Mouse (Mus musculus): ENCODE results near the gene Capns1. TPM values are rescaled to one million over a fixed set of nuclear protein-coding genes. Genes with fewer than 3 reads are reported as not detected.
"Not testable (repeated sequence)": the region's sequence is repeated elsewhere in the genome, so short reads cannot be mapped to it uniquely, and the experiment has no call there.

Gene Capns1
- polyA plus RNA-seq, 1 experiment from 2014 or later = 106 TPM

DNA sequence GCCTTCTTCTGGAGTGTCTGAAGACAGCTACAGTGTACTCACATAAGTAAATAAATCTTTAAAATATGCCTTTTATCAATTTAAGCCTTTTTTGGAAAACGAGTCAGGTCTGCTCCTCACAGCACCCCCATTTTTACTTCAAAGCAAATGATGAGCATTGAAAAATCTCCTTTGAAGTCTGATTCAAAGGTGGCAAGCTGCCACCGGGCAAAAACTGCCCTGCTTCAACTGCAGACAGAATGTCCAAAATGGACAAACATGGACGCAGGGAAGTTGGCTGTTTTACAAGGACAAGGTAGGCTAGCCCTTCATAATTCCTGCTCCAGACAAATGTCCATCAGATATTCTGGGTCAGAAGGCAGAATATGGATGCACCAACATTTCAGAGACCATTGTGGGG lies 22.8 kb upstream of the Capns1 start:
- H3K4me2 ChIP-seq = no peak overlapping the region
- H3K9me3 ChIP-seq = no peaks in the 10 kb centered on the region
- no peak overlapping the region for H3K27ac ChIP-seq
- no peak overlapping the region for H3K9ac ChIP-seq
- no peak overlapping the region for H3K4me3 ChIP-seq (replicated peaks)
- WGBS = 78% methylated on average over 3 of the region's 3 CpGs
- H3K4me1 ChIP-seq = peaks cover 9% of the 10 kb centered on the region; the same call in 1 of the 2 replicates
- no peaks in the 10 kb centered on the region for H3K27me3 ChIP-seq (replicated peaks)
- no peak for ATAC-seq (ENCODE audit: insufficient read depth, low FRiP score, low read depth)
- peaks cover 20% of the 10 kb centered on the region for H3K36me3 ChIP-seq

DNA sequence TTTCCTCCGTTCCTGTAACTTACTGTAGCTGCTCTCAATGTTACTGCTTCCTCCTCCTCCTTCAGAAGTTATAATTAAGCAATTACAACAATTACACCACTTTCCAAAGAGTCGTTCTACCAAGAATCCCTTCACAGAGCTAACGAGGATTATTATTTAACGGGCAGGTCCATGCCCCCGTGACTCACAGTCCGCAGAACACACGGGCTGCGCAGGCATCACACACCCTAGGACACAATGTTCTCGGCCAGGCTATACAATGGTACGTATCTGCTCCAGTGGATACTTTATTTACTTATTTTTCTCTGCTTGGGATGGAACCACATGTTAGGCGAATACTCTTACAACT lies 21.4 kb upstream of the Capns1 start:
- Histone ChIP-seq H3K4me3 (replicated peaks) (peak overlapping the region; percentile 46), H3K4me2 (peak overlapping the region; percentile 91), H3K36me3 (peaks cover 9% of the 10 kb centered on the region), H3K9me3 (no peaks in the 10 kb centered on the region), H3K27ac (peak overlapping the region; percentile 31; the same call in 1 of the 2 replicates), H3K9ac (peak overlapping the region; percentile 29; the same call in 1 of the 2 replicates), H3K4me1 (peaks cover 9% of the 10 kb centered on the region; the same call in 1 of the 2 replicates), H3K27me3 (replicated peaks) (no peaks in the 10 kb centered on the region)
- 20% methylated on average over 11 of the region's 11 CpGs for WGBS
- ATAC-seq (ENCODE audit: insufficient read depth, low FRiP score, low read depth) = 0 out of 2 replicates have a peak, but pooled peaks have one; percentile 48

DNA sequence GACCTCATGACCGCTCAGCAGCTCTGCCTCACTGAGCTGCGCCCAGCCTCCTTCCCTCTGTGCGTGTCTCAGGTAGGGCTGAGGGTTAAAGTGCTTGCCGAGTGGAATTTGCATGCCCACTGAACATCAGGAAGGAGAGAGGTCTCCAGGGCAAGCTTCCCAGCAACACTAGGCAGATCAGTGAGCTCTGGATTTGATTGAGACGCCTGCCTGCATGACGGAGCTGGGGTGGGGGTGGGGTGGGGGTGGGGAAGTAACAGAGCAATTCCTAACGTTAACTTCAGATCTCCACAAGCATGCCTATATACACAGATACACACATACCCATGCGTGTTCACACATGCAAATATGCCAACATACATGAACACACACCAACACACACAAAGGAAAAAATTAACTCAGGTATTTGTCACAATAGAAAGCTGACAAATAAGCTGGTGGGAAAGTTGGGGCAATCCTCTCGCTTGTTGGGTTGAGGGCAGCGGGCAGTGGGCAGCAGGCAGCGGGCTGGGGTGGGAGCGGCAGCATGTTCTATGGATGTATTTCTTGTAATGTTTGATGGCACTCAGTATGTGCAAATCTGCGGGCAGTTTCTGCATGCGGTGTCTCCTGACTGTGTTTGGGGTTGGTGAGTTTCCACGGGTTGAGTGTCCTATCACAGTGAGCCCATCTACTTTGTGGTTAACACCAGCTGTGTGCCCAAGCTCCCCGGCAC lies 20.8 kb upstream of the Capns1 start:
- Histone ChIP-seq H3K4me1 (peaks cover 9% of the 10 kb centered on the region; the same call in 1 of the 2 replicates), H3K4me3 (replicated peaks) (peak overlapping the region; percentile 46), H3K4me2 (peak overlapping the region; percentile 91), H3K27me3 (replicated peaks) (no peaks in the 10 kb centered on the region), H3K27ac (peak overlapping the region; percentile 31; the same call in 1 of the 2 replicates), H3K9me3 (no peaks in the 10 kb centered on the region), H3K9ac (peak overlapping the region; percentile 29), H3K36me3 (peaks cover 9% of the 10 kb centered on the region)
- WGBS = 3% methylated on average over 16 of the region's 16 CpGs
- peak; percentile 53; the same call in 1 of the 2 replicates for ATAC-seq (ENCODE audit: insufficient read depth, low FRiP score, low read depth)

- Histone ChIP-seq H3K27me3 (replicated peaks) (no peaks in the 10 kb centered on the region), H3K9ac (no peak overlapping the region), H3K4me3 (replicated peaks) (no peak overlapping the region), H3K4me1 (peaks cover 9% of the 10 kb centered on the region; the same call in 1 of the 2 replicates), H3K9me3 (no peaks in the 10 kb centered on the region), H3K4me2 (no peak overlapping the region), H3K36me3 (no peaks in the 10 kb centered on the region), H3K27ac (no peak overlapping the region)
- ATAC-seq (ENCODE audit: insufficient read depth, low FRiP score, low read depth) = no peak
- 62% methylated on average over 2 of the region's 2 CpGs for WGBS
Measured at GRCm38 (mm10) chr7:30217277-30217676, 18.7 kb upstream of the Capns1 start.

DNA sequence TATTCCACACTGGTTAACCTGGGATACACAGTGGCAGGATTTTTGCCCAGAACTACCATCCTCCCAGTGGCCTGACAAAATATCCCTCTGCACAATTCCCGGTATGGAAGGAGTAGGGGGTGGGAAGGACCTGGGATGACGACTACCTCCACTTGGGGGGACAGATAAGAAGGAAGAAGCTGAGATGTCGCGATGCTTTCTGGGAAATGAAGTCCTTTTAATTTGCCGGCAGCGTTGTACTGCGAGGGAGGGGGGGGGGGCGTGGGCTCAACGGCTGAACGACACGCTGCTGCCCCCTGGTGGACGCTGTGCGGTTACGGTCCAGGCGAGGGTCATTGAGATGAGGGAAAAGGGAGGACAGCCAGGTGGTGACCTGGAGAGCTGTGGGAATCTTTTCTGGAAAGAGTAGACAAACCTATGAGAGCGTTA lies 18.1 kb upstream of the Capns1 start:
- no peak overlapping the region for H3K27ac ChIP-seq
- peak overlapping the region; percentile 39 for H3K4me2 ChIP-seq
- H3K27me3 ChIP-seq (replicated peaks) = no peaks in the 10 kb centered on the region
- peak; percentile 37 for ATAC-seq (ENCODE audit: insufficient read depth, low FRiP score, low read depth)
- 0% methylated on average over 16 of the region's 16 CpGs for WGBS
- H3K4me3 ChIP-seq (replicated peaks) = 0 out of 2 replicates have a peak overlapping the region, but pooled peaks have one; percentile 5
- peaks cover 9% of the 10 kb centered on the region; the same call in 1 of the 2 replicates for H3K4me1 ChIP-seq
- no peak overlapping the region for H3K9ac ChIP-seq
- H3K9me3 ChIP-seq = no peaks in the 10 kb centered on the region
- H3K36me3 ChIP-seq = no peaks in the 10 kb centered on the region

- no peak for ATAC-seq (ENCODE audit: insufficient read depth, low FRiP score, low read depth)
- no peak overlapping the region for H3K4me3 ChIP-seq (replicated peaks)
- H3K9ac ChIP-seq = no peak overlapping the region
- WGBS = 84% methylated on average over 3 of the region's 3 CpGs
- no peaks in the 10 kb centered on the region for H3K9me3 ChIP-seq
- H3K36me3 ChIP-seq = no peaks in the 10 kb centered on the region
- H3K27ac ChIP-seq = no peak overlapping the region
- H3K4me1 ChIP-seq = peaks cover 9% of the 10 kb centered on the region; the same call in 1 of the 2 replicates
- no peaks in the 10 kb centered on the region for H3K27me3 ChIP-seq (replicated peaks)
- H3K4me2 ChIP-seq = no peak overlapping the region
Measured at GRCm38 (mm10) chr7:30215875-30216274, 17.3 kb upstream of the Capns1 start.

DNA sequence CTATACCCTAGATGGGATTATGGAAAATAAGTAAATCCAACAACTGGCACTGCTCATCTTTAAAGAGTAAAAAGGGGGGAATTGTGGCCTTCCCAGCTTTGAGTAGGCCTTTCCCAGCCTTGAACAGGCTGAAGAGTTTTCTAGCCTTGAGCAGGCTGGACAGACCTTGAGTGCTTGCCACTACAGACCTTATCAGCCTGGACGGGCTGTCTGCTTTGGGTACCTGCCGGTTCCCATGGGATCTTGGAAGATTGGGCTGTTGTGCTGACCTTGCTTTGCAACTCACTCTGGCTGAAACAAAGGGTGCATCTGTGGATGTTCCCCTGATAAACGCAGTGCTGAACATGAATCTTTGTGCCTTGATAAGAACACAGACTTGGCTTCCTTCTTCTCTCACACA lies 15.3 kb upstream of the Capns1 start:
- no peaks in the 10 kb centered on the region for H3K9me3 ChIP-seq
- H3K4me1 ChIP-seq = peaks cover under 1% of the 10 kb centered on the region; the same call in 1 of the 2 replicates
- H3K4me2 ChIP-seq = no peak overlapping the region
- no peak overlapping the region for H3K9ac ChIP-seq
- 78% methylated on average over 3 of the region's 3 CpGs for WGBS
- ATAC-seq (ENCODE audit: insufficient read depth, low FRiP score, low read depth) = no peak
- H3K4me3 ChIP-seq (replicated peaks) = no peak overlapping the region
- no peak overlapping the region for H3K27ac ChIP-seq
- no peaks in the 10 kb centered on the region for H3K27me3 ChIP-seq (replicated peaks)
- H3K36me3 ChIP-seq = no peaks in the 10 kb centered on the region

DNA sequence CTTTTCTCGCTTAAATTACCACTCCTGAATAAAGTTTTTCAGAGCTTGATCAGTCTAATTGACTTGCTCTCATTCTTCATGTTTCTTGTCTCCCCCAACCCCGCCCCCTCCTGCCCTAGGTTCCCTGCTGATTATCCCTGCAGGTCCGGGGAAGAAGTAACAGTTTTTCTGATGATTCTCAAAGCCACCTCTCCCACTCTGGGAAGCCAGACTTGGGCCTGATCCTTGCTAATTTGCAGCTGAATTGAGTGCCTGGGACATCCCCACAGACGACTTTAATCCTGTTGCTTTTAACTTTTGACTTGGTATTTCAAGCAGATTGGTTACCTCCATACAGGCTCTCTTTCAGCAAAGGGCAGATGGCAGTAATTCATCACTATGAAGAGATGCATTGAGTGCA lies 12.4 kb upstream of the Capns1 start:
- H3K9me3 ChIP-seq = no peaks in the 10 kb centered on the region
- no peaks in the 10 kb centered on the region for H3K36me3 ChIP-seq
- no peak overlapping the region for H3K27ac ChIP-seq
- no peak overlapping the region for H3K4me2 ChIP-seq
- H3K4me3 ChIP-seq (replicated peaks) = no peak overlapping the region
- H3K4me1 ChIP-seq = no peaks in the 10 kb centered on the region
- no peak for ATAC-seq (ENCODE audit: insufficient read depth, low FRiP score, low read depth)
- H3K9ac ChIP-seq = no peak overlapping the region
- no peaks in the 10 kb centered on the region for H3K27me3 ChIP-seq (replicated peaks)
- 31% methylated on average over 4 of the region's 4 CpGs for WGBS

DNA sequence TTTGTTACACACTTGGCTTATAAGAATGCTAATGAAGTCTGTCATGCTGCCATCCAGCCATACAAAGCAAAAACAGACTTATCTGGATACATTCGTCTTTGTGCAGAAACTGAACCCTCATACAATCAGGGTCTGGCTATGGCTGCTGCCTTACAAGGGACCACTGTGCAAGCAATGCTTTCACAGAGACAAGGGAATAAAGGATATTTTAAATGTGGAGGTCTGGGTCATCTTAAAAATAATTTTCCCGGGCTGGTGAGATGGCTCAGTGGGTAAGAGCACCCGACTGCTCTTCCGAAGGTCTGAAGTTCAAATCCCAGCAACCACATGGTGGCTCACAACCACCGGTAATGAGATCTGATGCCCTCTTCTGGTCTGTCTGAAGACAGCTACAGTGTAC lies 7.8 kb upstream of the Capns1 start:
- 63% methylated on average over 5 of the region's 5 CpGs for WGBS
- not testable (repeated sequence) for H3K27ac ChIP-seq; H3K27me3 ChIP-seq (replicated peaks); H3K9ac ChIP-seq; ATAC-seq (ENCODE audit: insufficient read depth, low FRiP score, low read depth); H3K4me2 ChIP-seq; H3K4me1 ChIP-seq; H3K36me3 ChIP-seq; H3K9me3 ChIP-seq; H3K4me3 ChIP-seq (replicated peaks)

DNA sequence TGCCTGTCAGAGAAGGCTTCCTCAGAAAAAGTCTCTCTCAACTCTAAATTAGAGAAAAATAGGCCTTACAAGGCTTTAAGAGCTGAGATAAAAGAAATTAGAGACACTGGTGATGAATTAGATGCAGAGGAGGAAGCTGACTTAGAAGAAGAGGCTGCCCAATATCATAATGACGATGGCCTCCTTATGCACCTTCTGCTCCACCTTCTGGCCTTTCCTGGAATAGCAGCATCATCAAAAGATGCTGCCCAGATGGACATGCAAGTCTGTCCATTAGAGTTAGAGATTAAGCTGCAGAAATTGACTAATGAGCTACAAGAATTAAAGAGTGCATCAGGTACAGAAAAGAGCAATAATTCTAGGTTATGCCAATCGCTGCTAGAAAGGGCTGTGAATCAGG lies 6.8 kb upstream of the Capns1 start:
- no peaks in the 10 kb centered on the region for H3K27me3 ChIP-seq (replicated peaks)
- no peak overlapping the region for H3K4me3 ChIP-seq (replicated peaks)
- WGBS = 6% methylated on average over 2 of the region's 2 CpGs
- no peaks in the 10 kb centered on the region for H3K4me1 ChIP-seq
- peak overlapping the region; percentile 59; the same call in 1 of the 2 replicates for H3K27ac ChIP-seq
- H3K9ac ChIP-seq = no peak overlapping the region
- H3K36me3 ChIP-seq = no peaks in the 10 kb centered on the region
- ATAC-seq (ENCODE audit: insufficient read depth, low FRiP score, low read depth) = no peak
- no peaks in the 10 kb centered on the region for H3K9me3 ChIP-seq
- H3K4me2 ChIP-seq = no peak overlapping the region

DNA sequence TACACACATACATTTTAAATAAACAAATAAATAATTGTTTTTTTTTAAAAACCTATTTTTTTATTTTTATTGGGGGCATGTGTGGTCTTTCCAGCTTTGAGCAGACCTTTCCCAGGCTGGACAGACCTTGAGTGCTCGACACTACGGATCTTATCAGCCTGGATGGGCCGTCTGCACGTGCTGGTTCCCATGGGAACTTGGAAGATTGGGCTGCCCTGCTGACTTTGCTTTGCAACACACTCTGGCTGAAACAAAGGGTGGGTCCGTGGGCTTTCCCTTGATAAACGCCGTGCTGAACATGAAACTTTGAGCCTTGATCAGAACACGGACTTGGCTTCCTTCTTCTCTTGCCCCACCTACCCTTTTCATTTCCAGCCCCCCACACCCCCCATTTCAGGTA lies 5.8 kb upstream of the Capns1 start:
- Histone ChIP-seq H3K9ac (no peak overlapping the region), H3K9me3 (no peaks in the 10 kb centered on the region), H3K27me3 (replicated peaks) (no peaks in the 10 kb centered on the region), H3K4me2 (peak overlapping the region; percentile 35), H3K36me3 (no peaks in the 10 kb centered on the region), H3K4me3 (replicated peaks) (no peak overlapping the region; the same call in 1 of the 2 replicates), H3K4me1 (no peaks in the 10 kb centered on the region), H3K27ac (peak overlapping the region; percentile 59)
- WGBS = 35% methylated on average over 8 of the region's 8 CpGs
- ATAC-seq (ENCODE audit: insufficient read depth, low FRiP score, low read depth) = peak; percentile 74; the same call in 1 of the 2 replicates

GRCm38 (mm10) chr7:30202895-30203690 lies 4.5 kb upstream of the Capns1 start:
- H3K9ac ChIP-seq = no peak overlapping the region
- H3K36me3 ChIP-seq = no peaks in the 10 kb centered on the region
- 55% methylated on average over 11 of the region's 11 CpGs for WGBS
- no peak for ATAC-seq (ENCODE audit: insufficient read depth, low FRiP score, low read depth)
- no peak overlapping the region for H3K4me2 ChIP-seq
- H3K4me1 ChIP-seq = peaks cover 4% of the 10 kb centered on the region; the same call in 1 of the 2 replicates
- no peaks in the 10 kb centered on the region for H3K9me3 ChIP-seq
- H3K4me3 ChIP-seq (replicated peaks) = no peak overlapping the region
- H3K27me3 ChIP-seq (replicated peaks) = no peaks in the 10 kb centered on the region
- no peak overlapping the region for H3K27ac ChIP-seq
